Mouse (Mus musculus): ENCODE results near the gene Ank2.

DNA sequence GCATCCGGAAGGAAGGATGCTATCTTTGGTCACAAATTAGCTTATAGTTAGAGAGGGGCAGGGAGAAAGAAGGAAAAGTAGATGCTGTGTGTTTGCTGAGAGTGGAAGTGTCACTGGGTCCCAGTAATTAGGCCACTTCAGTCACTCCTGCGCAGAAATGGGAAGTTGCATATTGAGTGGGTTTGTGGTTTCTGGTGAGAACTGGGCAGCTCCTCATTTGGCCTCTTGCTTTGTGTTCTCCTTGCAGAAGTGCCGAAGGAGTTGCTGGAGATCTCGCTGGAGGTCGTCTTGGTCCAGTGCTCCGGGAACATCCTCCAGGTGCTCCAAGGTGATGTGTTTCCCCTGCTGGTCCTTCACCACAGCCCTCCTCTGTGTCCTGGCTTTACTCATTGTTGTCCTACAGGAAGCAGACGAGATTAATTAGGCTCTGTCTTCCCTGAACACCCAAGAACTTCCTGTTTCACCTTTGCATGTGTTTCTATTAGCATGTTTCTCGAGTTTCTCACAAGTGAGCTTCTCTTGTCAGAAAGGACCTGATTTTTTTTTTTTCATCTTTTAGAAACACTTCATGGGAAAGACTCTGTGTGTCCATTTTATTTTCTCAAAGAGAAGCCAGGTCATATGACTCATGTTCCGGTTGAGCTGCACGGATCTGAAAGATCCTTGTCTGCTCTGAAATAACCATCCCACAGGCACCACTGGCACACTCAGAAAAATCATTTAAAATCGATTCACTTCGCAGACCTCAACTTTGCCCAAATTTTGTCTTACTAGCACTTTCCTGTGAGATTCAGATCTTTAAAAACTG, 575.4 kb downstream of the Ank2 start:
- no peak for TF ChIP-seq CTCF (IDR thresholded peaks at IDR 0.05)
- TF ChIP-seq EP300 (IDR thresholded peaks at IDR 0.05), result no peak

All from lung, postnatal 0 days (tissue).